Mouse (Mus musculus): ENCODE measurements around the gene Sp100.
A peak's percentile ranks its signal among the peaks of the same experiment; 100 is the strongest.
"Not testable (repeated sequence)": the region's sequence is repeated elsewhere in the genome, so short reads cannot be mapped to it uniquely, and the experiment has no call there.

Sp100 gene

DNA sequence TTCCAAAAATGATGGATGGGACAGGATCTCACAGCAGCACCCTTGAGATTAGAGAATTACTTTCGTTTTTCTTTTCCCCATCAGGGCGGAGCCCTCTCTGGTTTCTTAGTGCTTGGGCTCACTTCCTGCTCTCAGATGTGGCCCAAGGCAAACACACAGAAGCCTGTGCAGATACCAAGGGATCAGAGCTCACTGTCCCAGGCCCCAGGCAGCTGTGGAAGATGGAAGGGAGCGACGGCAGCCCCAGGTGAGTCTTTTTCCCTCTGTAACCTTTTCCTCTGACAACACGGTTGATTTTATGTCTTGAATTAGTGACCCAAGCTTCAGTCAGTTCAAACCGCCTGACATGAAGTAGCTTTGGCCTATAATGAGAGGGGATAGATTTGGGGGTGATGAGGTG lies at the start of gene Sp100:
TSS of gene Sp100 (plus strand) at position 108 of the 400 bp plus-strand sequence.
- peak; percentile 19 for DNase-seq

- not testable (repeated sequence) for DNase-seq
Measured at GRCm38 (mm10) chr1:85600078-85600477, 49.7 kb upstream of the Sp100 start, which contains the start of gene Sp140. Gene Sp140, plus strand, starts transcription at chr1:85600378.

GRCm38 (mm10) chr1:85600794-85601193 lies 49.0 kb upstream of the Sp100 start:
- DNase-seq = not testable (repeated sequence)

DNA sequence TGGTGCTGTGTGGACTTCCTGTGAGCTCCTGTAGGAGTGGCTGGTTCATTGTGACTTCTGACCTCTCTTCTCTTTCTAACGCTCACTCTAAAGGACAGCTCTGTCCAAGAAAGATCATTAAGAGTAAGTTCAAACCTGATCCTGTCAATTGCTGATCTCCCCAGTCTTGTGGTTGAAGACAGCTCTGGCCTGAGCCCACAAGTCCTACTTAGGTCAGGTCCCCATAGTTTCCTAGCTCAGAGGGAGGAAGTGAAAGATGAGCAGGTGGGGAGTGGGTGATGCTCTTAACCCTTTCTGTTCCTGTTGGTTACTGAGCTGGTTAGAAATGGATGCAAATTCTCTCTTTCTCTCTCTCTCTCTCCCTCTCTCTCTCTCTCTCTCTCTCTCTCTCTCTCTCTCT lies 45.4 kb upstream of the Sp100 start:
- not testable (repeated sequence) for DNase-seq

- not testable (repeated sequence) for DNase-seq
Measured at GRCm38 (mm10) chr1:85608361-85608760, 41.4 kb upstream of the Sp100 start.

GRCm38 (mm10) chr1:85610581-85610980 lies 39.2 kb upstream of the Sp100 start:
- not testable (repeated sequence) for DNase-seq

GRCm38 (mm10) chr1:85615096-85615495 lies 34.7 kb upstream of the Sp100 start:
- DNase-seq = not testable (repeated sequence)

GRCm38 (mm10) chr1:85615819-85616218 lies 34.0 kb upstream of the Sp100 start:
- DNase-seq = not testable (repeated sequence)

GRCm38 (mm10) chr1:85617161-85617560 lies 32.6 kb upstream of the Sp100 start:
- DNase-seq = not testable (repeated sequence)

GRCm38 (mm10) chr1:85618689-85619088 lies 31.1 kb upstream of the Sp100 start:
- not testable (repeated sequence) for DNase-seq

- DNase-seq = not testable (repeated sequence)
Measured at GRCm38 (mm10) chr1:85636936-85637335, 12.9 kb upstream of the Sp100 start.

DNA sequence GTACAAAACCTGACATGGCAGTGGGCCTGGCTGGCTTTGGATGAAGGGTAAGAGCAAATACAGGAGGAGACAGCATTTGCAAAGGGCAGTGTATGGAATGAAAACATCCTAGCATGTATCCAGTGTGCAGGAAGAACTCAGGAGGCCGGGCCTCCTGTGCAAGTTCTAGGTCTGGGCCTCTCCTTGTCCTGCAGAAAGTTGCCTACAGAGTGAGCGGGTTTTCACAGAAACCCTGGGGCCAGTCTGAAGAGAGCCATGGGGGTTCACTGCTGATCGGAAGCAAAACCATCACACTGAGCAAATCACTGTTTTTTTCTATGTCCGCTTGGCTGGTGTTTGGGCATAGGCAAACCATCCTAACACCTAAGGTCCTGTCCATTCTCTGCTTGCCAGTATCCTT lies 11.6 kb upstream of the Sp100 start:
- DNase-seq = not testable (repeated sequence)

- not testable (repeated sequence) for DNase-seq
Measured at GRCm38 (mm10) chr1:85650524-85650923, 736 bp downstream of the Sp100 start.

DNA sequence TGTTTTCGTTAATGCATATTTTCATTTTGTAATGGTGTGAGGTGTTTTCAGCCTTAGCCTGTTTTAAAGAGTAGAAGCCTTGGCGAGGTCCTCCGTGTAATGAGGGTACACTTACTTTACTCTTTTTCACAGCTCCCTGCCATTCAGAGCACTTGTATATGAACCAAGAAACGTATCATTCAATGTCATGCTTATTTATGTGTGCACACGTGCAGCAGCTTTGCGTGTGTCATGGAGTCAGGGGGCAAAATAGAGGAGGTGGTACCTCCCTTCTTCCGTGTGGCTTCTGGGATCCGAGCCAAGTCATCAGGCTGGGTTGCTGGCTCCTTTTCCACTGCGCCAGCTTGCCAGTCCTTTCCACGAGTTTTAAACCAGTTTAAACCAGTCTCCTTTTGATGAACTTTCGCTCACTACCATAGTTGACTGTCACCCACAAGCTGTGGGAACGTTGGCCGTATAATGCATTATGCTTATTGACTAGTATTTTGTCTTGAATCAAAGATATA lies 2.0 kb downstream of the Sp100 start:
- not testable (repeated sequence) for DNase-seq

- peak; percentile 31 for DNase-seq
Measured at GRCm38 (mm10) chr1:85657211-85657610, 7.4 kb downstream of the Sp100 start.

DNA sequence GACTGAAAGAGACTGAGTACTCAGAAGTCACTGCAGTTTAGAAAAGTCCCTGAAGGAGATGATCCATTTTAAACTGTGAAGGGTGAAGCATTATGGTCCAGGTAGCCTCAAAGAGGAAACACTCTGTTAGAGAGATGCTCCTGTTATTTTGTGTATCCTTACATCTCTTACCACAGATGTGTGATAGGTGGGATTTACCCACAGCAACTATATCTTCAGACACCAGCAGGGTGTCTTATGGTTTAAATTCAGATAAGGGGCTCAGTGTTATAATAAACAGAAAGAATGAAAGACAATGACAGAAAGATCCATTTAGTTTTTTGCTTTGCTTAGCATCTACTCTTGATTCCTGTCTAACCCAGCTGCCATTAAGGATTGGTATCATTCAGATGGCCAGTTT lies 14.5 kb downstream of the Sp100 start:
- DNase-seq = no peak

- no peak for DNase-seq
Measured at GRCm38 (mm10) chr1:85680226-85680625, 30.4 kb downstream of the Sp100 start.

DNA sequence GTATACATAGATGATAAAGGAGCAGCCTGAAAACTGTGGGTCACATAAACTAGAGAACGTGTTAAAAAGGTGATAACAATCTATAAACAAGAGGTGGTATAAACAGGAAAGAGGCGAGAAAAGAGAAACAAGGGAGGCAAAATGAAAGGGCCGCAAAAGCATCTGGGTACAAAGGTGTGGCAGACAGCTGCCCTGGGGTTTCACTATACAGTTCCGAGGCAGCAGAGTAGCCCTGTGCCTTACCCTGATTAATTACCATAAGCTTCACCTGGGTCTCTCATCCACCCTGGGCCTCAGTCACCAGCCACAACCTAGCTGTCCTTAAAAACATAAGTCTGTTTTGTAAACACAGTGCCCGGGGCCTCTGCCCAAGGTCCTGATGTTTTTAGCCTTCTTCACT lies 36.9 kb downstream of the Sp100 start:
- DNase-seq = no peak

DNA sequence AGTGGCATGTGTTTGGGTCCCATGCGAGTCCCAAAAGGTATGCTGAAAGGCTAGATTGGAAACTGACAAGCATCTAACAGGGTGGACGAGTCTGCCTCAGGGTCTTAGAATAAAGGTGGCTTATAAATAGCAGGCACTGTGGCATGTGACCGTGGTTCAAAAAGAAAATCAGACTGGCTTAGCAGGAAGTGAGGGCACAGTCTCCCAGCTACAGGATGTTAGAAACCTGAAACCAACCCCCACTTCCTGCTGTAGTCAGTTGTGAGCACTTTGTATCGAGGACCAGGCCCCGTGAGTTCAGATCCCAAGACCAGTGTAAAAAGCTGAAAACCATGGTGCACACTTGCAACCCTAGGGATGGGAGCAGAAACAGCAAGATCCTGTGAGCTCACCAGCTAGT lies 37.6 kb downstream of the Sp100 start:
- no peak for DNase-seq

- no peak for DNase-seq
Measured at GRCm38 (mm10) chr1:85690544-85690943, 40.8 kb downstream of the Sp100 start.

- DNase-seq = no peak
Measured at GRCm38 (mm10) chr1:85692281-85692680, 42.5 kb downstream of the Sp100 start.

GRCm38 (mm10) chr1:85693280-85693679 lies 43.5 kb downstream of the Sp100 start:
- DNase-seq = no peak

DNA sequence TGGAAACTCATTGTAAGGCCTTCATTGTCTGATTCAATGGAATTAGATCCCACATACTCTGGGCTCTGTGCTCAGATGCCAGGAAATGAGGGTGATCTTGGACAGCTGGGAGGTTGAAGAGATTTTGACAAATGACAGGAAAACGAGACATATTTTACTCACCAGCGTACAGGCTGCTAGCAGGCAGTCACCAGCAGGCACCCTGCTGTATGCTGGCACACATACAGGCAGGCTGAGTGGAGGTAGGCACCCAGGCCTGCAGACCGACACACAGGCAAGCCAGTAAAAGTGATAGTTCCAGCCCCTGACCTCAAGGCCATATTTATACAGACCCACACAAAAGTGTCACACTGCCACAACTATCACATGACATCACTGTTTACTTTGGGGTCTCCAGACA lies 45.9 kb downstream of the Sp100 start:
- DNase-seq = no peak

DNA sequence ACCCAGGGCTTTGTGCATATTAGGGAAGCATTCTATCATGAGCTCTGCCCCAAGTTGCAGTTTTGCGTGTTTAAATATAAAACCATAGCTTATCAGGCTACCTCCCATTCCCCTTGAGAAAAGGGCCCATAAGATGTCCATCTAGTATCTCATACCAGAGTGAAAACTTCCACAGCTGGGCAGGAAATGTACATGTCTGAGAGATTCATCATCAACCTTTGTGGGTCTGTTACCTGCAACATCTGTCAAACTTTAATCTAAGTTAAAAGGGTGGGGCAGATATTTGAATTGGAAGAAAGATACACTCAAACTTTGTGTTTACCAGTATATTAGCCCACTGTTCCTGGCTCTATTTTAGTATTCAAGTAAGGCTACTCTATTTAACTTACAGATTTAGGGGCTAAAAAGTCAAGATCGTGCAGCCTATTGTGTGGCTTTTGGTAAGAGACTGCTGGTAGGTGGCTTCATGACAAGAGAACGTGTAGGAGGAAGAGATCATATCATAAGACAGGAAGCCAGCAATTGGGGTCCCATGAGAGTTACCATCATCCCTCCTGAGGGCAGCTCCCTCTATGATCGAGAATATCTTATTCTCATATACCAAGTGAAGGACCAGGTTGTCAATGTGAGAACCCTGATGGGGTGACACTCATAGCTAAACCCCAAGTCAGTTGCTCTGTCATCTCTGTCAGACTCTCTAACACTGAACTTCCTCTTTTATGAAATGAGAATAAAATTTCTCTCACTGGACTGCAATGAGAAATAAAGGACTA lies 48.1 kb downstream of the Sp100 start:
- no peak for DNase-seq

- no peak for DNase-seq
Measured at GRCm38 (mm10) chr1:85702531-85702930, 52.7 kb downstream of the Sp100 start.

All from kidney, adult 11 months (tissue).